Mouse (Mus musculus) limb, embryonic 11.5 days (tissue): Measurements from ENCODE around the gene Snrpc. TPM values are rescaled to one million over a fixed set of nuclear protein-coding genes. Genes with fewer than 3 reads are reported as not detected.

Source experiments
- ATAC-seq: fragments of 200-750 bp; cut with Nextera tagmentation; 2 replicates; pipeline ENCODE4 v1.8.0; 2017; ENCODE audit warnings: low read depth; ENCODE audit not compliant: insufficient number of reproducible peaks, low FRiP score, low TSS enrichment
- DNase-seq: peaks from one replicate; pipeline ENCODE4 v3.0.0-alpha.2; 2015; ENCODE audit warnings: low spot score
- H3K27ac ChIP-seq: fragments of 300-500 bp; sonication (generic); replicated peaks from 2 replicates; pipeline ENCODE4 v1.5.1; 2014; ENCODE audit warnings: low read depth, mild to moderate bottlenecking, low read length
- H3K27me3 ChIP-seq: fragments of 300-500 bp; sonication (generic); 2 replicates; pipeline ENCODE4 v1.6.1; 2014; ENCODE audit warnings: mild to moderate bottlenecking, low read length, mixed read lengths; ENCODE audit not compliant: control insufficient read depth, insufficient read depth
- H3K36me3 ChIP-seq: fragments of 300-500 bp; sonication (generic); 2 replicates; pipeline ENCODE4 v1.6.1; 2014; ENCODE audit warnings: mild to moderate bottlenecking, low read length, moderate library complexity, mixed read lengths; ENCODE audit not compliant: control insufficient read depth, insufficient read depth
- H3K4me1 ChIP-seq: fragments of 300-500 bp; sonication (generic); 2 replicates; pipeline ENCODE4 v1.6.1; 2014; ENCODE audit warnings: low read length, mixed read lengths; ENCODE audit not compliant: control insufficient read depth, insufficient read depth
- H3K4me2 ChIP-seq: fragments of 300-500 bp; sonication (generic); 2 replicates; pipeline ENCODE4 v1.6.1; 2014; ENCODE audit warnings: low read depth, mild to moderate bottlenecking, moderate library complexity; ENCODE audit not compliant: severe bottlenecking
- H3K4me3 ChIP-seq: fragments of 300-500 bp; sonication (generic); 2 replicates; pipeline ENCODE4 v1.5.1; 2014; ENCODE audit warnings: low read depth, low read length
- H3K9ac ChIP-seq: fragments of 300-500 bp; sonication (generic); 2 replicates; pipeline ENCODE4 v1.6.1; 2014; ENCODE audit warnings: mild to moderate bottlenecking, low read length
- H3K9me3 ChIP-seq: fragments of 300-500 bp; sonication (generic); 2 replicates; pipeline ENCODE4 v1.6.1; 2016; ENCODE audit warnings: low read length; ENCODE audit not compliant: control insufficient read depth
- WGBS: fragments of 180-500 bp; shearing (Covaris S2); extraction: QIAGEN DNeasy Blood & Tissue Kit; methylation state at CpG from one replicate; pipeline ENCODE4 v1.1.7; 2014; 5-methylcytosine and 5-hydroxymethylcytosine counted together
- polyA plus RNA-seq: library from polyadenylated mRNA; unstranded; fragments of >200 nt; fragmentation: Nextera tagmentation; extraction: Ambion mirVana; gene quantifications from 2 replicates; pipeline ENCODE4 v1.2.1, GENCODE M21; 2014

Gene Snrpc
- polyA plus RNA-seq, 1 experiment from 2014 or later = 415 TPM

DNA sequence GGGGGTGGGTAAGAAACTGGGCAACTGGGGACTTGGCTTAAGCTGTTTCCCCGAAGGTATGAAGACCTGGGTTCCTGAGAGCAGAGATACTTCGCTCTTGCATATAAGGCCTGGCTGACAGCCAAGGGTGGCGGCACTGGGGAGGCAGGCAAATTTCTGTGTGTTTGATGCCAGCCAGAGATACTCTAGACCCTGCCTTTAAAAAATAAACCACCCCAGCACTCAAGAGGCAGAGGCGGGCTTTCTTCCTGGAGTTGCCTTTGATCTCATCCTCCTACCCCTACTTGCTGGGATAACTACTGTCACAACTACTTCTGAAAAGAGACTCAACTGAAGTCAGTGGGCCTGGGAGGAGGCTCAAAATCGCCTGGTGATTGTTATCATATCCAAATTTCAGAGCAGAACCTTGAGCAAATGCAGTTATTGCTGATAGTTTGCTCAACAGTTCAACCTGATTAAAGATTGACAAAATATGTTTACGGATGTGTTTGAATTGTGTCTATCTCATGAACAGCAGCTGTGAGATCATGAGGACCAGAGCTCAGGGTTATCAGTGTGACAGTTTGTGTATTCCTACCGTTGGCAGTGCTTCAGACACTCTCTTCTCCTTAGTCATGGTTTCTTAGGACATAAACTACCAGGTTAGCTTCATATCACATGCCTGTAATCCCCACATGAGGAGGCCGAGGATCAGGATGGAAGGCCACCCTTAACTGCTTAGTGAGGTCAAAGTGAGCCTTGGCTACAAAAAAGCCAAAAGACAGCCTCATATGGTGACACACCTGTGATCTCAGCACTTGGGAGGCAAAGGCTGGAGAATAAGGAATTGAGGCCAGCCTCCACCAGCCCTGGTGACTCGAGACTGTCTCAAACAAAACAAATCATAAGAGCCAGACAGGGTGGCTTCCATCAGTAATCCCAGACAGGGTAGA lies 16.3 kb upstream of the Snrpc start:
- Histone ChIP-seq H3K9ac (no peak overlapping the region; the same call in 1 of the 2 replicates), H3K4me1 (peaks cover 20% of the 10 kb centered on the region), H3K27ac (peak overlapping the region; percentile 30; the same call in 1 of the 2 replicates), H3K4me3 (peak overlapping the region; percentile 86; the same call in 1 of the 2 replicates), H3K4me2 (peak overlapping the region; percentile 1; the same call in 1 of the 2 replicates), H3K27me3 (no peaks in the 10 kb centered on the region), H3K9me3 (no peaks in the 10 kb centered on the region), H3K36me3 (no peaks in the 10 kb centered on the region)
- 61% methylated on average over 9 of the region's 9 CpGs for WGBS
- no peak for ATAC-seq
- no peak for DNase-seq

DNA sequence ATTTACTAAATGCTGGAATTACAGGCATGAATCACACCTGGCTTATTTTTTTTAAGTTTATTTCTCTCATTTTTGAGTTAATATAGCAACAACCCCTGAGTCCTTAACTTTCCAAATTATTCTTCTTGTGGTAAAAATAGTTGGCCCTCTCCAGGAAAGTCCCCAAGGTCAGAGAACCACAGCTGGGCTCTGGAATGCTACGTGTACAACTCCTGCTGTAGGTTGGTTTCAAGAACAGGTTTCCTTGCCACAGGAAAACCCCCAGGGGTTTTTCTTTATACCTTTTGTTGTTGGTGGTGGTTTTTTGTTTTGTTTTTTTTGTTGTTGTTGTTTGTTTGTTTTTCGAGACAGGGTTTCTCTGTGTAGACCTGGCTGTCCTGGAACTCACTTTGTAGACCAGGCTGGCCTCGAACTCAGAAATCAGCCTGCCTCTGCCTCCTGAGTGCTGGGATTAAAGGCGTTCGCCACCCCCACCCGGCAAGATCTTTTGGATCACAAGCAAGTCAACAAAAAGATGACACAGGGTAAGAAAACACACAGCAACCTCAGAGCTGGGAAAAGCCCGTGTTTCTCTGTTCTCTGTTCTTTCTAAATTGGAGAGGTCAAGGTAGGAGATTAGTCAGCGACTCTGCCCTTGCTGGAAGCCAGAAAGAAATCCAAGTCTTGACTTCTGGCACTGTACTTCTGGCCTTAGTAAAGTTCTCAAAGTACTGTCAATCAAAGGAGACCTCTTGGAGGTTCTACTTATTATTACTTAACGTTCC lies 14.6 kb upstream of the Snrpc start:
- DNase-seq (no peak), ATAC-seq (no peak)
- Histone ChIP-seq H3K4me2 (no peak overlapping the region), H3K27me3 (no peaks in the 10 kb centered on the region), H3K4me1 (peaks cover 19% of the 10 kb centered on the region), H3K9ac (no peak overlapping the region), H3K36me3 (no peaks in the 10 kb centered on the region), H3K27ac (no peak overlapping the region), H3K4me3 (no peak overlapping the region), H3K9me3 (no peaks in the 10 kb centered on the region)
- WGBS = 77% methylated on average over 9 of the region's 9 CpGs

DNA sequence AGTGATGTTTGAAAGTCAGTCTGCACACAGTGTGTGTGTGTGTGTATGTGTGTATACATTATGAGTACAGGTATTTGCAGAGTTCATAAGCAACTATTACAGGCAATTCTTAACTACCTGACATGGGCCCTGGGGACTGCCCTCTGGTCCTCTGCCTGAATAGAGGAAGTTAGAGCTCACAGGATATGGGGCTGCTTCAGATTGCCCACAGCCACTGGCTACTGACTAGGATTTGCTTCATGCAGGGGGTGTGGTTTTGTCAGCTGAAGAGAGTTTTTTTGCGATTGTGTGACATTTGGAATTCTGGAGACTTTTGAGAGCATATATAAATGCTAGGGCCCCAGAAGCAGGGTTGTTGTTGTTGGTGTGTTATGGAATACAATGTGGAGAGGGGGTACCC lies 13.0 kb upstream of the Snrpc start:
- no peaks in the 10 kb centered on the region for H3K9me3 ChIP-seq
- H3K4me1 ChIP-seq = peaks cover 6% of the 10 kb centered on the region
- WGBS = 74% methylated on average over 1 of the region's 1 CpGs
- ATAC-seq (no peak), DNase-seq (no peak)
- no peak overlapping the region for H3K27ac ChIP-seq
- no peak overlapping the region for H3K4me2 ChIP-seq
- no peaks in the 10 kb centered on the region for H3K36me3 ChIP-seq
- no peak overlapping the region for H3K4me3 ChIP-seq
- no peaks in the 10 kb centered on the region for H3K27me3 ChIP-seq
- H3K9ac ChIP-seq = no peak overlapping the region

DNA sequence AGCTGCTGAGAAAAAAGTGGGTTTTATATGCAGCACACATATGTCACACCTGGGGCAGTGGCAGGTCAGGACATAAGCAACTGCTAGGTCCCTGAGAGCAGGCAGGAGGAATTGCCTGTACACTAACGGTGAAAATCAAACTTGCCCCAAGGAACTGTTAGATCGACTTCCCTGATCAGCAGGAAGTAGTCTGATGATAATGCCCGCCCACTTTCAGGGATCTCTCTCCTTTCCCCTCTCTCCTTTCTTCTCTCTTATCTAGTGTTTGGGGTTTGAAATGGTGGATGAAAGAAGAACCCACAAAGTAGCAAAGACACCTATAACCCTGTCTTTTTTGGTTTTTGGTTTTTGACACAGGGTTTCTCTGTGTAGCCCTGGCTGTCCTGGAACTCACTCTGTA lies 12.4 kb upstream of the Snrpc start:
- no peaks in the 10 kb centered on the region for H3K36me3 ChIP-seq
- H3K9ac ChIP-seq = no peak overlapping the region
- H3K4me3 ChIP-seq = no peak overlapping the region
- H3K4me1 ChIP-seq = peaks cover 6% of the 10 kb centered on the region
- no peaks in the 10 kb centered on the region for H3K27me3 ChIP-seq
- no peak overlapping the region for H3K4me2 ChIP-seq
- ATAC-seq (no peak), DNase-seq (no peak)
- no peaks in the 10 kb centered on the region for H3K9me3 ChIP-seq
- no peak overlapping the region for H3K27ac ChIP-seq
- WGBS = 32% methylated on average over 3 of the region's 3 CpGs

DNA sequence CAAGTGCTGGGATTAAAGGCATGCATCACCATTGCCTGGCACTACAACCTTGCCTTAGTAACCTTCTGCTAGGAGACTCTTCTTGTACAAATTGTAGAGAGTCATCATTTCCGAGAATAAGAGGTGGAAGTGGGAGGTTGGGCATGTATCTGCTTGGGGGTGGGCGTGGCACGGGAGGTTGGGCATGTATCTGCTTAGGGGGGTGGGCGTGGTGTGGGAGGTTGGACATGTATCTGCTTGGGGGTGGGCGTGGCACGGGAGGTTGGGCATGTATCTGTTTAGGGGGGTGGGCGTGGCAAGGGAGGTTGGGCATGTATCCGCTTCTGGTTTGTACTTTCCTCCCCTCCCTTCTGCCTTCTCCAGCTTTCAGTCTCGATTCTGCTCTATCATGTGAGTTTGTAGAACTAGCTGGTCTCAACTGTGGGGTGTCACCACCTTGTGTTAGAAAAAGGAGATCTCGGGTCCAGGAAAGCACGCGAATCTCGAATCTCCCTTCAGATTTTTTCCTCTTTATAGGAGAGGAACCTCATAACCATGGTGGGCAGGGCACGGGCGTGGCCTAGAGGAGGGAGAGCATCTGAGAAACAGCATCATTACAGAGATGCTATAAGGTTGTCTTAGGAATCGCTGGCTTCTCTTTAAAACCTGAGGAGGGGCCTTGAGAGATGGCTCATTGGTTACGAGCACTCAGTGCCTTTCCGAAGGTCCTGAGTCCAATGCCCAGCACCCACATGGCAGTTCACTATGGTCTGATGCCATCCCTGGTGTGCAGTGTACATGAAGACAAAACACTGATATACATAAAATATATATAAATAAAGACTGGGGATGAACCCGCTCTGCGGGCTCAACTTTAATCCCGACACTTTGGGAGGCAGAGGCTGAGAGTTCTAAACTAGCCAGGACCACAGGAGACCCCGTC lies 11.7 kb upstream of the Snrpc start:
- Histone ChIP-seq H3K27ac (no peak overlapping the region), H3K4me2 (peak overlapping the region; percentile 48), H3K9ac (0 out of 2 replicates have a peak overlapping the region, but pooled peaks have one; percentile 12), H3K4me3 (peak overlapping the region; percentile 16), H3K27me3 (no peaks in the 10 kb centered on the region), H3K4me1 (peaks cover 6% of the 10 kb centered on the region), H3K36me3 (no peaks in the 10 kb centered on the region), H3K9me3 (no peaks in the 10 kb centered on the region)
- DNase-seq (peak; percentile 71), ATAC-seq (peak; percentile 48)
- WGBS = 3% methylated on average over 22 of the region's 22 CpGs

DNA sequence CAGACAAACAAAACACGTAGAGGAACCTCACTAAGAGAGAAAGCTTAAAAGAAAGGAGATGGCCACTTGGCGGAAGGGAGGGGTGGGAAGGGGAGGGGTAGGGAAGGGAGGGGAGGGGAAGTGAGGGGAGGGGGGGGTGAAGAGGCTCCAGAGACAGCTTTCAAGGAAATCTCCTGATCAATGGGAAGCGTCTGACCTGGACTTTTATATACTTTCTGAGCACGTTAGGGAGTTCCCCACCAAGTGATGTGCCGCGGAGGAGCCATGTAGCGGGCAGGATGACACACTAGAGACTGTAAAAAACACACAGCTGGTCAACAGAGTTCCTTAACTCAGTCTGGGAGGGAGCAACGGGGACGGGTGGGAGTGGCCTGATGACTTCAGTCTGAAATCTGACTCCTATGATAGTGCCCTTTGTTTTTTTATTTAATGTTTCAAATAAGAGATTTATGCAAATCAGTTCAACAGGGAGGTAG lies 11.0 kb upstream of the Snrpc start:
- Histone ChIP-seq H3K36me3 (no peaks in the 10 kb centered on the region), H3K9ac (0 out of 2 replicates have a peak overlapping the region, but pooled peaks have one; percentile 30), H3K9me3 (no peaks in the 10 kb centered on the region), H3K27ac (no peak overlapping the region), H3K4me2 (peak overlapping the region; percentile 48), H3K4me1 (peaks cover 6% of the 10 kb centered on the region; the same call in 1 of the 2 replicates), H3K4me3 (peak overlapping the region; percentile 16; the same call in 1 of the 2 replicates), H3K27me3 (no peaks in the 10 kb centered on the region)
- under 1% methylated on average over 8 of the region's 9 CpGs for WGBS
- peak; percentile 49 for DNase-seq
- ATAC-seq = no peak

DNA sequence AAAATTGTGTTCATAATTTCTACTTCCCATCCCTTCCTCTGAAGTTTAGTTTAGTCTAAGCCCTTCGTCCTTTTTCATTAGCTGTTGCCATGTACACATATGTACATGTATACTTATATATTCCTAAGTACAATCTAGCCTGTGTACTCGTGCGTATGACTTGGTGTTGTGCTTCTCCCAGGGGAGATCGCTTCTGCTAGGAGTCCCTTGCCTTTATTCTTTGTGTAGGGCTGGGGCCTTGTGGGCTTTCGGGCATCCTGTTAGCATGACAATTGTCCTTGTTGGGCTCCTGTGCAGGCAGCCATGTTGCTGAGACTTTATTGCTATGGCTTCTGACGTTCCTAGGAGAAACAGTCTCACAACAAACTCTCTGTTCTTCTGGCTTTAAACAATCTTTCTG lies 10.4 kb upstream of the Snrpc start:
- H3K9ac ChIP-seq = no peak overlapping the region
- H3K9me3 ChIP-seq = no peaks in the 10 kb centered on the region
- WGBS = 39% methylated on average over 6 of the region's 6 CpGs
- no peak for ATAC-seq
- peaks cover 6% of the 10 kb centered on the region; the same call in 1 of the 2 replicates for H3K4me1 ChIP-seq
- H3K27me3 ChIP-seq = no peaks in the 10 kb centered on the region
- DNase-seq = no peak
- H3K4me2 ChIP-seq = no peak overlapping the region
- H3K4me3 ChIP-seq = no peak overlapping the region
- no peaks in the 10 kb centered on the region for H3K36me3 ChIP-seq
- no peak overlapping the region for H3K27ac ChIP-seq
